Mouse (Mus musculus) kidney, adult 2 months (tissue): Measurements from ENCODE around the gene Abl2. TPM values are rescaled to one million over a fixed set of nuclear protein-coding genes. Genes with fewer than 3 reads are reported as not detected.

Experiments used
- DNase-seq: peaks from one replicate; pipeline ENCODE4 v3.0.0; 2021
- H3K27ac ChIP-seq: fragments of 200-500 bp; 2 replicates; pipeline ENCODE4 v1.5.1; 2012; ENCODE audit warnings: low read depth, low read length, control low read depth, inconsistent platforms; ENCODE audit not compliant: insufficient read depth
- H3K27me3 ChIP-seq: fragments of 200-500 bp; replicated peaks from 2 replicates; pipeline ENCODE4 v1.6.1; 2012; ENCODE audit warnings: mild to moderate bottlenecking, moderate library complexity, low read length, inconsistent platforms; ENCODE audit not compliant: control insufficient read depth, insufficient read depth
- H3K36me3 ChIP-seq: fragments of 200-500 bp; 2 replicates; pipeline ENCODE4 v1.6.1; 2012; ENCODE audit warnings: mild to moderate bottlenecking, moderate library complexity, low read length, inconsistent platforms; ENCODE audit not compliant: control insufficient read depth, insufficient read depth
- H3K4me1 ChIP-seq: fragments of 200-500 bp; 2 replicates; pipeline ENCODE4 v1.6.1; 2011; ENCODE audit warnings: low read length; ENCODE audit not compliant: control insufficient read depth, insufficient read depth
- H3K4me3 ChIP-seq: fragments of 200-500 bp; 2 replicates; pipeline ENCODE4 v1.5.1; 2011; ENCODE audit warnings: mild to moderate bottlenecking, low read depth, low read length, control low read depth; ENCODE audit not compliant: insufficient read depth
- CTCF ChIP-seq: fragments of 200-500 bp; conservative IDR thresholded peaks from 2 replicates; pipeline ENCODE4 v1.5.1; 2011; ENCODE audit warnings: low read depth, mild to moderate bottlenecking, control low read depth, low read length, moderate library complexity, mixed read lengths; ENCODE audit not compliant: insufficient read depth, insufficient read length
- POLR2A ChIP-seq: fragments of 200-500 bp; IDR thresholded peaks from one replicate; pipeline ENCODE4 v1.6.1; 2011; ENCODE audit warnings: low read depth, low read length, control low read depth
- WGBS: fragments of 180-500 bp; shearing (Covaris S2); methylation state at CpG from one replicate; pipeline ENCODE4 v1.1.7; 2018; 5-methylcytosine and 5-hydroxymethylcytosine counted together
- polyA plus RNA-seq: library from polyadenylated mRNA; depleted of rRNA; stranded (reverse); fragments of >200 nt; gene quantifications from 2 replicates; pipeline ENCODE4 v1.2.3, GENCODE M21; 2012

The Abl2 gene
- polyA plus RNA-seq, 1 experiment: 7.5 TPM

DNA sequence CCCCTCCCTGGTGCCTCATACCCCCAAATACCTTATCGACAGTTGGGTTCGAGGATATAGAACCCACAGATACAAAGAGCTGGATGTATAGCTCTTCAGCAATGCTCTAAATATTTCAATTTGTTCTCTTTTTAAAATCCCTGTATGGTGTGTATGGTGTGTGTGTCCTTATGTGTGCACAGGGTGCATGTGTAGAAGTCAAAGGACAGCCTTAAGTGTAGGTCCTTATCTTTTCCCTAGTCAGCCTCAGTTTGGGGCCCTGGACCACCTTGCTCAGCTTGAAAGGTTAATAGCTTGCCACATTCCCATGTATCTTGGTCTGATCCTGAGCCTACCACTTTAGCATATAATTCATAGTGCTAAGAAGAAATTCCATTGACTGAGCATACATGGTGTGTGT is 49.9 kb downstream of the Abl2 start:
- H3K4me1 ChIP-seq: peaks cover 8% of the 10 kb centered on the region; the same call in 1 of the 2 replicates
- TF ChIP-seq CTCF (no peak), POLR2A (no peak)
- 93% methylated on average over 2 of the region's 2 CpGs for WGBS

GRCm38 (mm10) chr1:156610257-156610656 is 51.7 kb downstream of the Abl2 start:
- H3K4me1 ChIP-seq: peaks cover 11% of the 10 kb centered on the region
- H3K36me3 ChIP-seq: no peaks in the 10 kb centered on the region
- H3K4me3 ChIP-seq: no peak overlapping the region
- H3K27ac ChIP-seq: no peak overlapping the region
- no peak for DNase-seq
- no peaks in the 10 kb centered on the region for H3K27me3 ChIP-seq
- no peak for TF ChIP-seq POLR2A
- 81% methylated on average over 1 of the region's 1 CpGs for WGBS

More for the DNA sequence above, 49.9 kb downstream of the Abl2 start:
- no peak for DNase-seq
- Histone ChIP-seq H3K4me3 (no peak overlapping the region), H3K27ac (no peak overlapping the region), H3K27me3 (no peaks in the 10 kb centered on the region), H3K36me3 (no peaks in the 10 kb centered on the region)

DNA sequence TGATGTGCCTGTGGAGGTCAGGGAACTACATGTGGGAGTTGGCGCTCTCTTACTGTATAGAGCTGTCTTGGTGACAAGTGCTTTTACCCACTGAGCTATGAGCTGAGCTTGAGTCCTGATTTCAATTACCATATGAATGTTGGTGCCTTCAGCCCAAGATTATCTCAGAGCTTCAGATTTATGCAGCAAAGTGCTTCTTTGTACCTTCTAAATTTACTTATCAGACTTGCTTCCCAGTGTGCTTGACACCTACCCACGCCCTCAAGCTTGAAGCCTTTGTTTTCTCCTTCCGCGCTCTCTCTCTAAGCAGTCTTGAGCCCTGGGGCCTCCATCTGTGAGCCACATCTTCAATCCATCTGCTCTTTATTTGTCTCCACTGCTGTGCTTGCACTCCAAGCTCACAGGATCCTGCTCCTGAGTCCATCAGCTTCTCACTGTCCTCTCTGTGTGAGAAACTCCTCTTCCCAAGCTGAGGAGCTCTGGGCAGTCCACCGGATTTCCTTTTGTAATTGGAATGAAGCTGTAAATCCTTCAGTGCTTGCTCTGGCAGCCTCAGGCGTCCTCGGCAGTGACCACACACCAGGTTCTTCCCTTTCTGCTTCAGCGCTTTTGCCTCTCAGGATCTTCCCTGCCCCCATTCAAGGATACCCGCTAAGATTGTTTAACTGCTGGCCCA is 55.4 kb downstream of the Abl2 start:
- Histone ChIP-seq H3K4me3 (no peak overlapping the region), H3K27ac (peak overlapping the region; percentile 32), H3K4me1 (peaks cover 19% of the 10 kb centered on the region), H3K27me3 (no peaks in the 10 kb centered on the region), H3K36me3 (no peaks in the 10 kb centered on the region)
- peak; percentile 87 for DNase-seq
- no peak for TF ChIP-seq CTCF
- no peak for TF ChIP-seq POLR2A
- 30% methylated on average over 9 of the region's 9 CpGs for WGBS

- no peaks in the 10 kb centered on the region for H3K36me3 ChIP-seq
- no peak overlapping the region for H3K4me3 ChIP-seq
- H3K27me3 ChIP-seq: no peaks in the 10 kb centered on the region
- TF ChIP-seq POLR2A: no peak
- 0 out of 2 replicates have a peak, but pooled peaks have one; percentile 3 for TF ChIP-seq CTCF
- H3K4me1 ChIP-seq: peaks cover 19% of the 10 kb centered on the region
- no peak overlapping the region for H3K27ac ChIP-seq
- WGBS: 85% methylated on average over 1 of the region's 1 CpGs
- DNase-seq: no peak
Measured at GRCm38 (mm10) chr1:156614710-156615109, 56.1 kb downstream of the Abl2 start.

GRCm38 (mm10) chr1:156615381-156616133 is 57.0 kb downstream of the Abl2 start:
- Histone ChIP-seq H3K4me1 (peaks cover 23% of the 10 kb centered on the region), H3K27me3 (no peaks in the 10 kb centered on the region), H3K4me3 (peak overlapping the region; percentile 18; the same call in 1 of the 2 replicates), H3K27ac (peak overlapping the region; percentile 75), H3K36me3 (no peaks in the 10 kb centered on the region)
- TF ChIP-seq POLR2A: no peak
- no peak for TF ChIP-seq CTCF
- peak; percentile 93 for DNase-seq
- 8% methylated on average over 13 of the region's 13 CpGs for WGBS

DNA sequence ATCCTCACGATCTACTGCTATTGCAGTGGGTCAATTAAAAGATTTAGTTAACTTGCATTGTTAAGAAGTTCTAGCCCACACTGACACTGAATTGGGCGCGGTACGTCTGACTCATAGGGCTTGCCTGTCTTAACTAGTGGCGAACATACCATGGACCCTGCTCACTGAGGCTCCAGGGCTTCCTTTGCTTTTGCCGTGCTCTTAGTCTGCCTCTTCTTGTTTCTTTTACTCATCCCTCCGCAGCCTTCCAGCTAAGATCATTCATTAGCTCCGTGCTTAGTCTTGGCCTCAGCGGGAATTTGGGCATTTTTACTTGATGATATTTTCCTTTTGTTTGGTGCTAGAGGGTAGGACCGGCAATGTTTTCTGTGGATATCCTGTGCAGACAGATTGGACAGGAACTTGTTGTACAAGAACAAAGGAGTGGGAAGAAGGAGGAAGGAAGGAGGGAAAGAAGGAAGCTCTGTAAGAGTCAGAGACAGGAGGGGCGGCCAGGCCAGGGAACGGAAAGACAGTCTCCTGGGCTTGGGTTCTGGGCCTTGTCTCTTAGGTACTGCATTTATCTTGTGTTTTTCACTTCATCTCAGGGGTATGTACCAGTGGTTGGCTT is 58.5 kb downstream of the Abl2 start:
- H3K27ac ChIP-seq: 0 out of 2 replicates have a peak overlapping the region, but pooled peaks have one; percentile 24
- TF ChIP-seq POLR2A: no peak
- TF ChIP-seq CTCF: no peak
- no peak overlapping the region for H3K4me3 ChIP-seq
- 64% methylated on average over 12 of the region's 12 CpGs for WGBS
- no peaks in the 10 kb centered on the region for H3K36me3 ChIP-seq
- peaks cover 26% of the 10 kb centered on the region for H3K4me1 ChIP-seq
- DNase-seq: peak; percentile 22
- H3K27me3 ChIP-seq: no peaks in the 10 kb centered on the region

GRCm38 (mm10) chr1:156617811-156618210 is 59.2 kb downstream of the Abl2 start:
- Histone ChIP-seq H3K27me3 (no peaks in the 10 kb centered on the region), H3K36me3 (no peaks in the 10 kb centered on the region), H3K4me1 (peaks cover 26% of the 10 kb centered on the region), H3K4me3 (no peak overlapping the region), H3K27ac (no peak overlapping the region)
- TF ChIP-seq POLR2A (no peak), CTCF (no peak)
- WGBS: 82% methylated on average over 4 of the region's 4 CpGs
- no peak for DNase-seq
